Mouse (Mus musculus) small intestine, adult 10 weeks (tissue): ENCODE results near the gene Olfr1109. TPM values are rescaled to one million over a fixed set of nuclear protein-coding genes. Genes with fewer than 3 reads are reported as not detected.

Experiments
- polyA plus RNA-seq: library from polyadenylated mRNA; stranded (reverse); fragments of 350-450 nt; fragmentation: Illumina TruSeq; extraction: RNeasy Lipid Tissue Mini Kit (QIAGEN cat#74804); gene quantifications from one replicate; pipeline ENCODE4 v1.2.3, GENCODE M21; 2014; ENCODE audit warnings: low replicate concordance

Olfr1109 gene
- not detected for polyA plus RNA-seq

DNA sequence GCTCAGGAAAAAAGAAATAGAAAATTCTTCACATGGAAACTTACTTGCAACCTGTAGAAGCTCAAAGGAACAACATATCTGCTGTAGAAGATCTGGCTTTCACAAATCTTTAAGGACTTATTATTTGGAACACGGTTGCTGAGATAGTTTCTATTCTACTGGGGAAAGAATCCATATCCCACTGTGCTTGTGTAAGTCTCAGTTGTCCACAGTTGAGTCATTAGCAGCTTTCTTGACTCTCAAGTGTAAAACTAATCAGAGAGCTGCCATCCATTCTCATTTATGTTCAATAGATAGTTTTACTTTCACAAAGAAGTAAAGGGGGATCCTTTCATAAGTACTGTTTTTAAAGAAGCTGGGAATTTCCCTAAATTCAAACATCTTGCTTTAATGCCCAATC, at the start of gene Olfr1109:
Olfr1109 (minus strand) TSS at position 101 of the 400 bp plus-strand sequence.

DNA sequence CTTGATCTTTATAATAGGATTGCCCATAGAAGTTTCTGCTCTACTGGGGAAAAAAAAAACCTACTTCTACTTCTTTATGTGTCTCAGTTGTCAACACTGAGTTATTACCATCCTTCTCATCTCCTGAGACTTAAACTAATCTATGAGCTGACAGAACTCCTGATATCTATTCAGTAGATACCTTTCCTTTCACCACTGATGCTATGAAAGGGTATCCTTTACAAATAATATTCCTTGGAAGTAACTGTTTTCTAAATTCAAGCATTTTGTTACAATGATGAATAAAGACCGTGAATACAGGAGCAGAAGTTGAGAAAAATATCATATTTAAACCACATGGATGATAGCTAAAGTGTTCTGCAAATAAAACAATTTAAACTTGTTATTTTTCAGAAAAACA, 44.4 kb upstream of the Olfr1109 start, which contains the start of gene Olfr1110:
Olfr1110 (minus strand) TSS at position 101 of the 400 bp plus-strand sequence.

DNA sequence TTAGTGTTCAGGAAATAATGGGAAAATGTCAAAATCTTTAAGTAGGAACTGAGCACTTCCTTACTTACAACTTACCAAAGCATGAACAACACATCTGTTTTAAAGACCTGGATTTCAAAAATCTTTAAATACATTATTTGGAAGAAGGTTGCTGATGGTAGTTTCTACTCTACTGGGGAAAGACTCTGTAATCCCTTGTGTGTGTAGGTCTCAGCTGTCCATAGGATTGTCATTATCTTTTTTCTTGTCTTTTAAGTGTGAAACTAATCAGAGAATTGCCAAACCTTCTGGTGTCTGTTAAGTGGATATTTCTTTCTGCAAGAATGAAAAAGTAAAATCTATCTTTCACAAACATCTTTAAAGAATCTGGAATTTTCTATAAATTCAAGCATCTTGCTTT, 18.7 kb upstream of the Olfr1109 start, which contains the start of gene Olfr259:
Olfr259 (minus strand) TSS at position 101 of the 400 bp plus-strand sequence.

DNA sequence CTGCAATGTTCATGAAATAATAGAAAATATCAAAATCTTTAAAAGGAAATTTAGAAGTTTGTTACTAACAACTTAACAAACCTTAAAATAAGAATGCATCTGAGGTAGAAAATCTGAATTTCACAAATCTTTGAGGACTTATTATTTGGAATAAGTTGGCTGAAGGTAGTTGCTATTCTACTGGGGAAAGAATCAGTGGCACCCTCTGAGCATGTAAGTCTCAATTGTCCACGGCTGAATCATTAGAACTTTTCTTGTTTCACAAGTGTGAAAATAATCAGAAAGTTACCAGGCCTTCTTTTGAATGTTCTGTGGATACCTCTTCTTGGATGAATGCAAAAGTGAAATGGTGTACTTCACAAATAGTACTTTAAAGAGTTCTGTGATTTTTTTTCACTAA, 20.1 kb downstream of the Olfr1109 start, which contains the start of gene Olfr1107:
Olfr1107 (minus strand) TSS at position 101 of the 400 bp plus-strand sequence.

DNA sequence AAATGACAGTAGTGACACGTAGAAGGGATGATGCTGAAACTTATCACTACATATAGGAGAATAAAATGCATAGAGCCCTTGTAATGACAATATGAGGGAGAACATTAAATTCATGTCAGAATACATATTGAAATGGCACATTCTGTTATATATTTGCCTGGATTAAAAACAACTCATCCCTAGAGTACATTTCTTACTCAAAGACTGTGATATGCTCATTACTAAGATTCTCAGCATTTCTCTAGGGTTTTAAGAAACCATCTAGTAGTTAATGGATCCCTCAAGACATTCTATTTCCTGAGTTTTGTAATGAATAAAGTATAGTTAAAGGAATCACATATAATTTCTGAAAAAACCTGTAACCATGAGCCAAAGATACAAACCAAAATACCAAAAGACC, 43.6 kb downstream of the Olfr1109 start, which contains the start of gene Olfr1106:
Olfr1106 (minus strand) TSS at position 101 of the 400 bp plus-strand sequence.

Other genes with a start within 250 kb of the Olfr1109 start
- not detected for gene Olfr1095, start 244.3 kb downstream of the Olfr1109 start, polyA plus RNA-seq
- not detected for gene Gm13723, start 221.2 kb downstream of the Olfr1109 start, polyA plus RNA-seq
- gene Olfr1097, start 203.8 kb downstream of the Olfr1109 start, polyA plus RNA-seq: not detected
- not detected for gene Olfr1098, start 171.5 kb downstream of the Olfr1109 start, polyA plus RNA-seq
- gene Olfr1099, start 135.3 kb downstream of the Olfr1109 start, polyA plus RNA-seq: not detected
- not detected for gene Olfr1100, start 116.1 kb downstream of the Olfr1109 start, polyA plus RNA-seq
- gene Olfr1101, start 104.8 kb downstream of the Olfr1109 start, polyA plus RNA-seq: not detected
- not detected for gene Olfr1102, start 97.6 kb downstream of the Olfr1109 start, polyA plus RNA-seq
- gene Olfr1104, start 68.9 kb downstream of the Olfr1109 start, polyA plus RNA-seq: not detected
- gene Olfr1105, start 59.5 kb downstream of the Olfr1109 start, polyA plus RNA-seq: not detected
- gene Olfr1106, start 43.7 kb downstream of the Olfr1109 start, polyA plus RNA-seq: not detected
- not detected for gene Olfr1107, start 20.2 kb downstream of the Olfr1109 start, polyA plus RNA-seq
- not detected for gene Olfr259, start 18.6 kb upstream of the Olfr1109 start, polyA plus RNA-seq
- not detected for gene Olfr1110, start 44.3 kb upstream of the Olfr1109 start, polyA plus RNA-seq
- not detected for gene Olfr1111, start 56.6 kb upstream of the Olfr1109 start, polyA plus RNA-seq
- gene Olfr1112, start 91.8 kb upstream of the Olfr1109 start, polyA plus RNA-seq: not detected
- gene Olfr1113, start 113.0 kb upstream of the Olfr1109 start, polyA plus RNA-seq: not detected
- not detected for gene Olfr1115, start 152.0 kb upstream of the Olfr1109 start, polyA plus RNA-seq
- gene Olfr1116, start 171.5 kb upstream of the Olfr1109 start, polyA plus RNA-seq: not detected
- not detected for gene Olfr1118, start 211.6 kb upstream of the Olfr1109 start, polyA plus RNA-seq